Mouse (Mus musculus): ENCODE data around the gene Olfr1009. TPM values are rescaled to one million over a fixed set of nuclear protein-coding genes. Genes with fewer than 3 reads are reported as not detected.
"Not testable (repeated sequence)": the region's sequence is repeated elsewhere in the genome, so short reads cannot be mapped to it uniquely, and the experiment has no call there.

Olfr1009 gene
- not detected in 2 replicates for polyA plus RNA-seq (2015; fragmentation: Nextera tagmentation; extraction: Ambion mirVana)

GRCm38 (mm10) chr2:85715119-85715518 lies at the start of gene Olfr1009:
Olfr1009 (plus strand) TSS chr2:85715419.
- no peaks in the 10 kb centered on the region for H3K36me3 ChIP-seq (replicated peaks)
- H3K27me3 ChIP-seq, result no peaks in the 10 kb centered on the region
- H3K4me1 ChIP-seq (replicated peaks), result no peaks in the 10 kb centered on the region
- WGBS (ENCODE audit: insufficient replicate concordance), result 58% methylated on average over 1 of the region's 1 CpGs
- no peaks in the 10 kb centered on the region for H3K9me3 ChIP-seq (replicated peaks)
- ATAC-seq (ENCODE audit: insufficient read depth), result no peak
- no peak within 1 kb of the TSS for H3K27ac ChIP-seq (replicated peaks)
- H3K4me3 ChIP-seq (replicated peaks), result no peak within 1 kb of the TSS
- H3K4me2 ChIP-seq, result no peak within 1 kb of the TSS
- H3K9ac ChIP-seq, result no peak within 1 kb of the TSS

DNA sequence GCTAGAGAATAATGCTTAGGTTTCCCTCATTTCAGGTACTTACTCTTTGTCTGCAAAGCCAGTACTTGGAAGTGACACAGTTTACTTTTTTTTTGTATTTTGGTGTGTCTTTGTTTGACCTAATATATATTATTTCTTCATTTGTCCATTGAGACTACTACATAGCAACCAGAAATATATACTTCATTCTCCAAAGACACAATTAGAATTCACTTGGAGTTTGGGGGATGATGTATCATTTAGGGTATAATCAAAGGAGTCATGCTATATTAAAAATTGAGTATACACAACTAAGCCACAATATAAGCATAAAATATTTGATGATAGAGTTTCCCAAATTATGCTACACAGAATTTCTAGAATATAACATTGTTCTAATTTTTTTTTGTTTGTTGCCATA lies 36.6 kb upstream of the Olfr1009 start, which contains the start of gene Olfr1006:
Gene Olfr1006 (minus strand): TSS at position 101 of the 400 bp plus-strand sequence.
- Histone ChIP-seq H3K36me3 (replicated peaks) (no peaks in the 10 kb centered on the region), H3K27ac (replicated peaks) (no peak within 1 kb of the TSS), H3K4me2 (no peak within 1 kb of the TSS), H3K9ac (no peak within 1 kb of the TSS), H3K9me3 (replicated peaks) (no peaks in the 10 kb centered on the region), H3K27me3 (no peaks in the 10 kb centered on the region), H3K4me3 (replicated peaks) (no peak within 1 kb of the TSS), H3K4me1 (replicated peaks) (no peaks in the 10 kb centered on the region)
- ATAC-seq (ENCODE audit: insufficient read depth), result no peak

DNA sequence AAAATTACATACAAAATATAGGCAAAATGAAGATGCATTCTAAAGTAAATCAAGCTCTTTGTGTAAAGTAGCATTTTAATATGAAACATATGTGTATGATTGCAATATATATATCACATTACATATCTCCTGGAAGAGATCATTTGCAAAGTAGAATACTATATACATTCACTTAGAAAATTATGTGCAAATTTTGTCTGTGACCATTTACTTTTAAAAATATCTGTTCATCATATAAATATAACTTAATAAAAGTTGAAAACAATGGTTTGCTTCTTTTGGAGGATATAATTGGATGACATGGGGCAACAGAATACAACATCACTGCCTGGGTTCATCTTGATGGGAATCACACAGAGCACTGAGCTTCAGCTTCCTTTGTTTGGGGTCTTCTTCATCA lies 26.1 kb upstream of the Olfr1009 start, which contains the start of gene Olfr1008:
Gene Olfr1008 (plus strand): TSS at position 301 of the 400 bp plus-strand sequence.
- no peak for ATAC-seq (ENCODE audit: insufficient read depth)
- Histone ChIP-seq H3K9me3 (replicated peaks) (no peaks in the 10 kb centered on the region), H3K27ac (replicated peaks) (no peak within 1 kb of the TSS), H3K4me1 (replicated peaks) (no peaks in the 10 kb centered on the region), H3K36me3 (replicated peaks) (no peaks in the 10 kb centered on the region), H3K9ac (no peak within 1 kb of the TSS), H3K4me2 (no peak within 1 kb of the TSS), H3K4me3 (replicated peaks) (no peak within 1 kb of the TSS), H3K27me3 (no peaks in the 10 kb centered on the region)

GRCm38 (mm10) chr2:85710680-85711079 lies 4.5 kb upstream of the Olfr1009 start:
- H3K9ac ChIP-seq; H3K9me3 ChIP-seq (replicated peaks); H3K4me1 ChIP-seq (replicated peaks); ATAC-seq (ENCODE audit: insufficient read depth); H3K4me3 ChIP-seq (replicated peaks); H3K36me3 ChIP-seq (replicated peaks); H3K27me3 ChIP-seq; H3K4me2 ChIP-seq; H3K27ac ChIP-seq (replicated peaks): not testable (repeated sequence)
- 38% methylated on average over 2 of the region's 2 CpGs for WGBS (ENCODE audit: insufficient replicate concordance)

DNA sequence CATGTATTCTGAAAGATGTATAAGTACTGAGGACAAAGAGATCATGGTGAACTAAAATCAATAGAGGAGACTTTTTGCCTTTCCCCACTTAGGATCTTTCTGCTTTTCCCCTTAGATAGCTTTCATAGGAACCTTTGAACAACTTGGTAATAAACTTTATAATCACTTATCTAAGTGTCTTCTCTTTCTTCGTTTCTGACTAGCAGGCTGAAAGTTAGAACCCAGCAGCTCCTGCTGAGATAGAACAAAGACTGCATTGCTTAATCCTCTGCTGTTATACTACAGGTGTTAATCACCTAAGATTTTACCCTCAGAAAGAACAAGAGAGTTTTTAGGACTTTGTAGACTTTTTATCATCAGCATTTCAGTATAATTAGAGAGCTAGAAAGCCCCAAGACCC lies 4.1 kb upstream of the Olfr1009 start:
- no peak for ATAC-seq (ENCODE audit: insufficient read depth)
- no peaks in the 10 kb centered on the region for H3K36me3 ChIP-seq (replicated peaks)
- no peaks in the 10 kb centered on the region for H3K4me1 ChIP-seq (replicated peaks)
- H3K27ac ChIP-seq (replicated peaks), result no peak overlapping the region
- H3K9ac ChIP-seq, result no peak overlapping the region
- H3K27me3 ChIP-seq, result no peaks in the 10 kb centered on the region
- 11% methylated on average over 1 of the region's 1 CpGs for WGBS (ENCODE audit: insufficient replicate concordance)
- no peak overlapping the region for H3K4me2 ChIP-seq
- no peaks in the 10 kb centered on the region for H3K9me3 ChIP-seq (replicated peaks)
- no peak overlapping the region for H3K4me3 ChIP-seq (replicated peaks)

DNA sequence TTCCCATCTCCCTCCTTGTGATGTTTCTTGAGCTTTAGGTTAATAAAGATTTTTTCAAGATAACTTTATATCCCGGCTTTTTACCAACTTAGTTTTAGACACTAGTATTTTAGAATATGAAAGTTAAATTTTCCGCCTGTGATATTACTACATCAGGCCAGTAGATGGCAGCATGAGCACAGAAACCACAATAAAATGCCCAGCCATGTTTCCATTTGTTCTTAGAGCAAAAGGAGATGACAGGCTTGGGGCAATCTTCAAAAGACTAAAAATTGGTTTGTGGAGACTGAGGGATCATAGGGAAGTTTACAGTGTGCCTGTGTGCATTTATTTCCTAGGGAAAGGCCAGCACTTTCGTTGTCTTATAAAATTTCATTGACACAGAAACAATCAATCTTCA lies 10.6 kb downstream of the Olfr1009 start:
- H3K4me3 ChIP-seq (replicated peaks), result no peak overlapping the region
- H3K4me2 ChIP-seq, result no peak overlapping the region
- ATAC-seq (ENCODE audit: insufficient read depth), result no peak
- H3K27ac ChIP-seq (replicated peaks), result no peak overlapping the region
- WGBS (ENCODE audit: insufficient replicate concordance), result 12% methylated on average over 3 of the region's 3 CpGs
- no peaks in the 10 kb centered on the region for H3K27me3 ChIP-seq
- no peaks in the 10 kb centered on the region for H3K9me3 ChIP-seq (replicated peaks)
- H3K4me1 ChIP-seq (replicated peaks), result no peaks in the 10 kb centered on the region
- no peak overlapping the region for H3K9ac ChIP-seq
- H3K36me3 ChIP-seq (replicated peaks), result no peaks in the 10 kb centered on the region

- 60% methylated on average over 4 of the region's 4 CpGs for WGBS (ENCODE audit: insufficient replicate concordance)
- no peak overlapping the region for H3K4me3 ChIP-seq (replicated peaks)
- H3K9ac ChIP-seq, result no peak overlapping the region
- H3K9me3 ChIP-seq (replicated peaks), result no peaks in the 10 kb centered on the region
- no peak for ATAC-seq (ENCODE audit: insufficient read depth)
- H3K4me2 ChIP-seq, result no peak overlapping the region
- no peaks in the 10 kb centered on the region for H3K36me3 ChIP-seq (replicated peaks)
- no peaks in the 10 kb centered on the region for H3K4me1 ChIP-seq (replicated peaks)
- H3K27me3 ChIP-seq, result no peaks in the 10 kb centered on the region
- H3K27ac ChIP-seq (replicated peaks), result no peak overlapping the region
These were observed 38.6 kb downstream of the Olfr1009 start for GRCm38 (mm10) chr2:85753822-85754221.

DNA sequence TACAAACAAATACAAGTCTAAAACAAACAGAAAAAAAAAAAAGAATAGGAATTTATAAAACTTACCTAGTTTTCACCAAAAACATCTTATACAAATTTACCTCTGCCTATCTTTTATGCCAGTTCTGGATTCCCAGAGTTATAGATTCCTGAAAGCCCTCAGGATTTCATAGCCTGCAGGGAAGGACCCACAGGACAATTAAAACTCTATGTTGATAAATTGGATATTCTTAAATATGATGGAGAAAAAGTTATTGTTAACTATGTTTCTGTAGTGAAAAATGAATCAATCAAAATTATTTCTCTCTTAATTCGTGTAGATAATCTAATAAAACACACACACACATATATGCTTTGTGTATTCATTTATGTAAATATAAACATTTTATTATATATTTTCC lies 47.4 kb downstream of the Olfr1009 start, which contains the start of gene Olfr1012:
Gene Olfr1012 (minus strand): TSS at position 101 of the 400 bp plus-strand sequence.
- Histone ChIP-seq H3K9me3 (replicated peaks) (no peaks in the 10 kb centered on the region), H3K4me1 (replicated peaks) (no peaks in the 10 kb centered on the region), H3K4me3 (replicated peaks) (no peak within 1 kb of the TSS), H3K36me3 (replicated peaks) (no peaks in the 10 kb centered on the region), H3K9ac (no peak within 1 kb of the TSS), H3K27me3 (no peaks in the 10 kb centered on the region), H3K4me2 (no peak within 1 kb of the TSS), H3K27ac (replicated peaks) (no peak within 1 kb of the TSS)
- no peak for ATAC-seq (ENCODE audit: insufficient read depth)
- 43% methylated on average over 1 of the region's 1 CpGs for WGBS (ENCODE audit: insufficient replicate concordance)

DNA sequence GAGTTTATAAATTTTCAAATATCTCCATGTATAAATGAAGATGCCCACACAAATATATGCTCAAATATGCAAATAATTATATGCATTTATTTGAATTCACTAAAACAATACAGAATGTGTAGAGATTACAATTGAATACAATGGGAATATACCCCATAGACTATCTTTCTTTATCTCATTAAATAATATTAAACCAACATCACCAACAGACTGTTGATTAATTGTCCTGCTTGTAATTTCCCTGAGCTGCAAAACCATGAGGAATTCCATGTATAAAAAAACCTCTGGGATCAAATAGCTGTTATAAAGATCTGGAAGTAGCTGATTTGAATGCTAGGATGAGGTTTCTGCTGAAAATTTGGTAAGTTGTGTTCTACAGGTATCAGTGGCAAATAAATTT lies 51.6 kb downstream of the Olfr1009 start, which contains the start of gene Olfr1013:
Gene Olfr1013 (plus strand): TSS at position 301 of the 400 bp plus-strand sequence.
- no peak for ATAC-seq (ENCODE audit: insufficient read depth)
- Histone ChIP-seq H3K4me2 (no peak within 1 kb of the TSS), H3K36me3 (replicated peaks) (no peaks in the 10 kb centered on the region), H3K27me3 (no peaks in the 10 kb centered on the region), H3K27ac (replicated peaks) (no peak within 1 kb of the TSS), H3K4me3 (replicated peaks) (no peak within 1 kb of the TSS), H3K9me3 (replicated peaks) (no peaks in the 10 kb centered on the region; the same call in 1 of the 2 replicates), H3K9ac (no peak within 1 kb of the TSS), H3K4me1 (replicated peaks) (no peaks in the 10 kb centered on the region)

GRCm38 (mm10) chr2:85772413-85772812 lies 57.2 kb downstream of the Olfr1009 start, which contains the start of gene Olfr1014:
Olfr1014 (plus strand) TSS chr2:85772713.
- H3K4me1 ChIP-seq (replicated peaks), result no peaks in the 10 kb centered on the region
- no peak within 1 kb of the TSS for H3K9ac ChIP-seq
- H3K4me3 ChIP-seq (replicated peaks), result no peak within 1 kb of the TSS
- H3K9me3 ChIP-seq (replicated peaks), result no peaks in the 10 kb centered on the region; the same call in 1 of the 2 replicates
- no peak for ATAC-seq (ENCODE audit: insufficient read depth)
- H3K27me3 ChIP-seq, result no peaks in the 10 kb centered on the region
- H3K27ac ChIP-seq (replicated peaks), result no peak within 1 kb of the TSS
- no peaks in the 10 kb centered on the region for H3K36me3 ChIP-seq (replicated peaks)
- no peak within 1 kb of the TSS for H3K4me2 ChIP-seq
